Mouse (Mus musculus): ENCODE data around the gene Cradd. TPM values are rescaled to one million over a fixed set of nuclear protein-coding genes. Genes with fewer than 3 reads are reported as not detected.

Gene Cradd
- polyA plus RNA-seq, 1 experiment from 2014 or later: 9.8 TPM

- H3K27ac ChIP-seq (replicated peaks): no peak overlapping the region
- no peak for DNase-seq (ENCODE audit: low spot score)
- WGBS: 47% methylated on average over 5 of the region's 5 CpGs
- H3K27me3 ChIP-seq (ENCODE audit: control insufficient read depth, insufficient read depth, low read length): no peaks in the 10 kb centered on the region
- H3K4me1 ChIP-seq (replicated peaks; ENCODE audit: control insufficient read depth, insufficient read depth): no peaks in the 10 kb centered on the region
- no peaks in the 10 kb centered on the region for H3K36me3 ChIP-seq (ENCODE audit: control insufficient read depth, insufficient read depth, low read length)
- no peak overlapping the region for H3K4me2 ChIP-seq (replicated peaks; ENCODE audit: low read depth)
- TF ChIP-seq EP300 (optimal IDR thresholded peaks at IDR 0.05) (no peak), CTCF (IDR thresholded peaks at IDR 0.05; ENCODE audit: low read depth) (no peak)
- no peak overlapping the region for H3K4me3 ChIP-seq (ENCODE audit: low read depth, low read length)
- no peaks in the 10 kb centered on the region for H3K9me3 ChIP-seq (ENCODE audit: control insufficient read depth, low read length)
- H3K9ac ChIP-seq (ENCODE audit: low read length): no peak overlapping the region
- no peak for ATAC-seq (ENCODE audit: low FRiP score, low TSS enrichment)
These were observed 139.7 kb downstream of the Cradd start for GRCm38 (mm10) chr10:95184210-95184609.

GRCm38 (mm10) chr10:95183051-95183450 lies 140.9 kb downstream of the Cradd start:
- no peak overlapping the region for H3K4me3 ChIP-seq (ENCODE audit: low read depth, low read length)
- H3K27ac ChIP-seq (replicated peaks): no peak overlapping the region
- no peaks in the 10 kb centered on the region for H3K9me3 ChIP-seq (ENCODE audit: control insufficient read depth, low read length)
- no peaks in the 10 kb centered on the region for H3K4me1 ChIP-seq (replicated peaks; ENCODE audit: control insufficient read depth, insufficient read depth)
- WGBS: 41% methylated on average over 4 of the region's 4 CpGs
- DNase-seq (ENCODE audit: low spot score) (peak; percentile 44), ATAC-seq (ENCODE audit: low FRiP score, low TSS enrichment) (peak; percentile 18; the same call in 1 of the 2 replicates)
- H3K27me3 ChIP-seq (ENCODE audit: control insufficient read depth, insufficient read depth, low read length): no peaks in the 10 kb centered on the region
- no peaks in the 10 kb centered on the region for H3K36me3 ChIP-seq (ENCODE audit: control insufficient read depth, insufficient read depth, low read length)
- H3K4me2 ChIP-seq (replicated peaks; ENCODE audit: low read depth): no peak overlapping the region
- TF ChIP-seq EP300 (optimal IDR thresholded peaks at IDR 0.05): no peak
- TF ChIP-seq CTCF (IDR thresholded peaks at IDR 0.05; ENCODE audit: low read depth): no peak
- H3K9ac ChIP-seq (ENCODE audit: low read length): no peak overlapping the region

- Histone ChIP-seq H3K27ac (replicated peaks) (no peak overlapping the region), H3K4me3 (ENCODE audit: low read depth, low read length) (no peak overlapping the region), H3K9me3 (ENCODE audit: control insufficient read depth, low read length) (no peaks in the 10 kb centered on the region), H3K36me3 (ENCODE audit: control insufficient read depth, insufficient read depth, low read length) (no peaks in the 10 kb centered on the region), H3K9ac (ENCODE audit: low read length) (no peak overlapping the region), H3K4me1 (replicated peaks; ENCODE audit: control insufficient read depth, insufficient read depth) (no peaks in the 10 kb centered on the region), H3K27me3 (ENCODE audit: control insufficient read depth, insufficient read depth, low read length) (no peaks in the 10 kb centered on the region), H3K4me2 (replicated peaks; ENCODE audit: low read depth) (no peak overlapping the region)
- WGBS: 70% methylated on average over 4 of the region's 4 CpGs
- no peak for TF ChIP-seq CTCF (IDR thresholded peaks at IDR 0.05; ENCODE audit: low read depth)
- TF ChIP-seq EP300 (optimal IDR thresholded peaks at IDR 0.05): no peak
- ATAC-seq (ENCODE audit: low FRiP score, low TSS enrichment) (no peak), DNase-seq (ENCODE audit: low spot score) (no peak)
These were observed 141.5 kb downstream of the Cradd start for GRCm38 (mm10) chr10:95182405-95182804.

GRCm38 (mm10) chr10:95181553-95181952 lies 142.4 kb downstream of the Cradd start:
- Histone ChIP-seq H3K4me2 (replicated peaks; ENCODE audit: low read depth) (no peak overlapping the region), H3K9ac (ENCODE audit: low read length) (no peak overlapping the region), H3K27me3 (ENCODE audit: control insufficient read depth, insufficient read depth, low read length) (no peaks in the 10 kb centered on the region), H3K27ac (replicated peaks) (no peak overlapping the region), H3K9me3 (ENCODE audit: control insufficient read depth, low read length) (no peaks in the 10 kb centered on the region), H3K4me1 (replicated peaks; ENCODE audit: control insufficient read depth, insufficient read depth) (no peaks in the 10 kb centered on the region), H3K4me3 (ENCODE audit: low read depth, low read length) (no peak overlapping the region), H3K36me3 (ENCODE audit: control insufficient read depth, insufficient read depth, low read length) (no peaks in the 10 kb centered on the region)
- ATAC-seq (ENCODE audit: low FRiP score, low TSS enrichment) (no peak), DNase-seq (ENCODE audit: low spot score) (no peak)
- WGBS: 65% methylated on average over 10 of the region's 10 CpGs
- TF ChIP-seq EP300 (optimal IDR thresholded peaks at IDR 0.05) (no peak), CTCF (IDR thresholded peaks at IDR 0.05; ENCODE audit: low read depth) (no peak)

GRCm38 (mm10) chr10:95180900-95181299 lies 143.0 kb downstream of the Cradd start:
- peak; percentile 42; the same call in 1 of the 2 replicates for ATAC-seq (ENCODE audit: low FRiP score, low TSS enrichment)
- WGBS: 87% methylated on average over 3 of the region's 3 CpGs
- H3K27me3 ChIP-seq (ENCODE audit: control insufficient read depth, insufficient read depth, low read length): no peaks in the 10 kb centered on the region

GRCm38 (mm10) chr10:95180177-95180576 lies 143.8 kb downstream of the Cradd start:
- Histone ChIP-seq H3K27me3 (ENCODE audit: control insufficient read depth, insufficient read depth, low read length) (no peaks in the 10 kb centered on the region), H3K4me1 (replicated peaks; ENCODE audit: control insufficient read depth, insufficient read depth) (no peaks in the 10 kb centered on the region), H3K4me2 (replicated peaks; ENCODE audit: low read depth) (no peak overlapping the region), H3K4me3 (ENCODE audit: low read depth, low read length) (no peak overlapping the region), H3K9me3 (ENCODE audit: control insufficient read depth, low read length) (no peaks in the 10 kb centered on the region), H3K36me3 (ENCODE audit: control insufficient read depth, insufficient read depth, low read length) (no peaks in the 10 kb centered on the region), H3K9ac (ENCODE audit: low read length) (no peak overlapping the region), H3K27ac (replicated peaks) (no peak overlapping the region)
- DNase-seq (ENCODE audit: low spot score) (no peak), ATAC-seq (ENCODE audit: low FRiP score, low TSS enrichment) (no peak)
- TF ChIP-seq CTCF (IDR thresholded peaks at IDR 0.05; ENCODE audit: low read depth) (no peak), EP300 (optimal IDR thresholded peaks at IDR 0.05) (no peak)
- WGBS: 73% methylated on average over 8 of the region's 8 CpGs

More at GRCm38 (mm10) chr10:95180900-95181299, 143.0 kb downstream of the Cradd start:
- H3K27ac ChIP-seq (replicated peaks): no peak overlapping the region
- H3K36me3 ChIP-seq (ENCODE audit: control insufficient read depth, insufficient read depth, low read length): no peaks in the 10 kb centered on the region
- H3K9me3 ChIP-seq (ENCODE audit: control insufficient read depth, low read length): no peaks in the 10 kb centered on the region
- TF ChIP-seq EP300 (optimal IDR thresholded peaks at IDR 0.05): no peak
- TF ChIP-seq CTCF (IDR thresholded peaks at IDR 0.05; ENCODE audit: low read depth): no peak
- DNase-seq (ENCODE audit: low spot score): no peak
- H3K4me3 ChIP-seq (ENCODE audit: low read depth, low read length): no peak overlapping the region
- no peaks in the 10 kb centered on the region for H3K4me1 ChIP-seq (replicated peaks; ENCODE audit: control insufficient read depth, insufficient read depth)
- H3K9ac ChIP-seq (ENCODE audit: low read length): no peak overlapping the region
- H3K4me2 ChIP-seq (replicated peaks; ENCODE audit: low read depth): no peak overlapping the region
